Mouse (Mus musculus) urinary bladder, postnatal 4 days (tissue): Measurements from ENCODE around the gene Pitx2.

ENCODE experiments used
- DNase-seq, 2 experiments: peaks; one replicate each; pipeline ENCODE4 v3.0.0; 2021 to 2022; ENCODE audit warnings: low spot score in 2 of 2

Gene Pitx2

GRCm38 (mm10) chr3:129202871-129203740, 3.4 kb downstream of the Pitx2 start:
- DNase-seq, result no peak

- DNase-seq, result no peak
These were observed 4.2 kb downstream of the Pitx2 start for GRCm38 (mm10) chr3:129203761-129204440.

DNA sequence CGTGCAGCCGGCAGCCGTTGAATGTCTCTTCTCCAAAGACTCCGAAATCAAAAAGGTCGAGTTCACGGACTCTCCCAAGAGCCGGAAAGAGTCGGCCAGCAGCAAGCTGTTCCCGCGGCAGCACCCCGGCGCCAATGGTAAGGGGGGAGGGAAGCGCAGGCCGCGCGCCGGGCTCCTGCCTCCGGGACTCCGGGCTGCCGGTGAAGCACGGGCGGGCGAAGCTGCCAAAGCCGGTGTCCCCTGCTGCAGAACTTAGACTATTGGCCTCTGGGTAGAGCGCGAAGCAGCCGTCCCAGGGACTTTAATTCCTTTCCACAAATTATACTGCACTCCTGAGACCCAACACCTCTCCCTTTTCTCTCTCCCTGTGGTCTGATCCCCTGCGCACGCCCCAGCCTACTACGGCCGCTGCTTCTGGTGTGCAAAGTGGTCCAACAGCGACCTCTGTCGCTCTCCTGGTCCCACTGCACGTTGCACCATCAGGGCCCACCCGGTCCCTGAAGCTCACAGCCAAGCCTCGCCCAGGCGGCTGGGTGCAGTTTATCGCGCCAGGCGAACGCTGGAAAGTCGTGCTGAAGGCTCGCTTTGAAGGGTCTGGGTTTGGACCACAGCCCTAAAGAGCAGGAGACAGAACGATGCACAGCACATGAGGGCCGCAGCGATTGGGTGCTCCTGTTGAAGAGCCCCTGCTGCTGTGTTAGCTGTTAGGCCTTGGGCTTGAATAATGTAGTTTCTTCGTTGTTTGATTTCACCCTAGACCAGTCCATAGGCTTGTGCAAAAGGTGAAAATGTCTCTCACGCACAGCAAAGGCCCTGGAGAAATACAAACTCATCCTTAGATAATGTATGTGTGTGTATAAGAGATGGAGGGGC, 5.0 kb downstream of the Pitx2 start:
- peak; percentile 80 to 88 for DNase-seq

- no peak for DNase-seq
These were observed 6.0 kb downstream of the Pitx2 start for GRCm38 (mm10) chr3:129205481-129206175.

DNA sequence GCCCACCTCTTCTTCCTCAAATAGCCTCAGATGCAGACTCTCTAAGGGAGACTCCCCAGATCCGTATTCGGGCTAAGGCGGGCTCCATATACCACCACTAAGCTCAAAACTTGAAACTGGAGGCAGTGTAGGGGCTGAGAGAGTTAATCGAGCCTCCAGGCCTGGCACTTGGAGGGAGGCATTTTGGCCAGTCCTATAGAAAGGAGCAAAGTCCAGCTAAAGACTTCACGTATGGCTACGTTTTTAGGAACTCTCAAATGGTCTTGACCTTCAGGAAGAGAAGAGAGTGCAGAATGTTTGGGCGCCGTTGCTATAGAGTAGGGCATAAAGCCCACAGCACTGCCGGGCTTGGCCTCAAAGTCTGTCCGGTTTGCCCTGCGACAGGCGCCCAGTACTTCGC, 7.1 kb downstream of the Pitx2 start:
- no peak for DNase-seq

DNA sequence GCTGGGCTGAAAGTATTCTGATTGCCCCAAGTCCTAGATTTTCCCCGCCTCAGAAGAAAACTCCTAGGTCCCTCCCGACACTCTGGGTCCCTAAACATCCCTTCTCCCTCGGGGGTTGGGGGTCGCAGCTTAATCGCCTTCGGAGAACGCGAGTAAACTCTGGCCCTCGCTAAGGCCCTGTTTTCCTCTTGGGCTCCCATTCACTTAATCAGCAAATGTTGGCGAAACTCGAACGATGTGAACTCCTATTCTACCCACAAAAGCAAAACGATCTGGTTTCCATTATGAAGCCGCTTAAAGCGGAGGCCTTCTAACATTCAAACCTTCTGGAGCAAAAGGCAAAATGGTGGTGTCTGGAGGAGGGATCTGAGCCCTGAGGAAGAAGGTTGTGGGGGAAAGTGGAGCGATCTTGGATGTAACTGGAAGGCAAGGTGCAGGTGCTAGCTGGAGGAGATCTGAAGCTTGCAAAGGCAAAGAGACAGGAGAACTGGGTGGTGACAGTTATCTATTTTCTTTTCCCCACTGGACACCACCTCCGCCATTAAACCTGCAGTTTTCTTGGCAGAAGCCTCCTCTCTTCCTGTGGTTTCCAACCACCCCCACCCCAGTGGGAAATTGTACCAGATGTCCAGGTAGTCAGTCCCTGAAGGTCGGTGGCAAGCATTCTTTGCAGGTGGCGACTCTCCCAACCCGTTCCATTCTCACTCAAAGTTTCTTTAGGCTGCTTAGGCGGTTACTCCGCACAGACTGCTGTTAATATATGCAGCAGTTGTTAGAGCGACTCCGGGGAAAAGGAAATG, 7.8 kb downstream of the Pitx2 start:
- DNase-seq, result no peak

DNA sequence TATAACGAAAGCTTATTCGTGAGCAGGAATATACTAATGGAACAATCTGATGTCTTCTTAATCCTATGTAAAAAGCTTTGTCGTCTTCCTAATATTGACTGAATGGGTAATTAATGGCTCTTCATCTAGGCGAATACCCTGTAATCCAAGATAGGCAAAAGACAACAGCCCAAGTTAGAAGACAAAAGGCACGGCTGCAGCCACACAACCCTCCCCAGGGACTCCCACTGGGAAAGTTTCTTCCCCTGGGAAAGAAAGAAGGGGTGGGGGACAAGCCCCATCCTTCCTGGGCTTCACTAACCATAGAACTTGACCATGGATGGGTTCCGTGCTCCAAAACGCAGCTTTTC, 8.3 kb downstream of the Pitx2 start:
- DNase-seq, result no peak

GRCm38 (mm10) chr3:129208421-129208820, 8.7 kb downstream of the Pitx2 start:
- no peak for DNase-seq

DNA sequence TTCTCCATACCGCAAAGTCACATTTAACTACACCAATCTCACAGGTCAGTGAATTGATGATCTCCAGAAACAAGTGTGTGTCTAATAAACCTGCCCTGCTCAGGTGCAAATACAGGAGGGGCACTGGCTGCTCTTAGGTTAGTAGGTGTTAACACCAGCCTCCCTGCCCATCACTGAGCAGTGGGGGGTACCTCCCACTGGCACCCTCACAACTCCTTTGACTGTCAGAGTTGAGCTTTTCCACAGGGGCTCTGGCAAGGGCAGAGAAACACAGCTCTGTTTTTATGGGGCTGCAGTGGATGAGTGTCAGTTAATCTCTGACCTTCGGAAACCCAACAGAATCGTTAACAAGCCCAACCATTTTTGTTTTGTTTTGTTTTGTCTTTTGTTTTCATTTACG, 9.6 kb downstream of the Pitx2 start:
- DNase-seq, result no peak

- no peak for DNase-seq
These were observed 10.1 kb downstream of the Pitx2 start for GRCm38 (mm10) chr3:129209771-129210170.

- DNase-seq, result no peak
These were observed 12.5 kb downstream of the Pitx2 start for GRCm38 (mm10) chr3:129212038-129212645.

DNA sequence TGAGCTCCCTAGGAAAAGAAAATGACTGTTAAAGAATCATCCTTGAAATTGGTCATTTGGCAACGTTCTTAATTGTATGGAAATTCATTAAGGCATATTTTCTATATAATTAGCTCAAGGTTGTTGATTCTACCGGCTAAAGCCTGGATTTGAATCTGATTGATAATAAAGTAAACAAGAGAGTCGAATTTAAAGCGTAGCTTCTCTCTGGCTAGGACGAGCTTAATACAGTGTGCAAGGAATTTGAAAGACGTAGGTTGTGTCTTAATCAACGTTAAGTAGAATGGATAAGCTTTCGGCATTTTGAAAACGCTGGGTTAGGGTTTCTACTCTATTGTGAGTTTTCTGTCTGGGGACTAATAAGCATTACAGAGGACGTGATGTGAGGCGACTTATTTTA, 13.1 kb downstream of the Pitx2 start:
- no peak for DNase-seq

GRCm38 (mm10) chr3:129213633-129214145, 14.0 kb downstream of the Pitx2 start:
- DNase-seq, result peak; percentile 92 to 96

DNA sequence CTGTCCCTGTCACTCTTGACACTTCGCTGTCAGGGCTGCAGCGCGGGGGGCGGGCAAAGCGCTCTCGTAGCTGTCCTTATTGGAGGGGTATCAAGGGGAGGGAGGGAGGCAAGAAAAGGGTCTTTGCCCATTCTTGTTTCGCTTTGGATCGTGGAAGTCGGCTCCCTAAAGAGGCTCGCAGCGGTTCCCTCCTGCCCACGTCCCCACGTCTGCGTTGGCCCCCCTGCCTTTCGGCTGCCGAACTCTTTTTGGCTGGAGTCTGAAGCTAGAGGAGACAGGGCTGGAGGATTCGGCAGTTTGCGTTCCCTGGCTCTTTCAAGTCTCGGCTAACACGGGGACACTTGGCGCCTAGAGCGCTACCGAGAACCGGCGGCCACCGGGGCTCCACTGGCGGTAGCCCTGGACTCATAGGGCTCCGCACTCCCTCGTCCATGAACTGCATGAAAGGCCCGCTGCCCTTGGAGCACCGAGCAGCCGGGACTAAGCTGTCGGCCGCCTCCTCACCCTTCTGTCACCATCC, 14.5 kb downstream of the Pitx2 start:
- DNase-seq, result peak in 1 of 2 experiments; percentile 33

GRCm38 (mm10) chr3:129214666-129215161, 15.0 kb downstream of the Pitx2 start:
- peak in 1 of 2 experiments; percentile 16 for DNase-seq

DNA sequence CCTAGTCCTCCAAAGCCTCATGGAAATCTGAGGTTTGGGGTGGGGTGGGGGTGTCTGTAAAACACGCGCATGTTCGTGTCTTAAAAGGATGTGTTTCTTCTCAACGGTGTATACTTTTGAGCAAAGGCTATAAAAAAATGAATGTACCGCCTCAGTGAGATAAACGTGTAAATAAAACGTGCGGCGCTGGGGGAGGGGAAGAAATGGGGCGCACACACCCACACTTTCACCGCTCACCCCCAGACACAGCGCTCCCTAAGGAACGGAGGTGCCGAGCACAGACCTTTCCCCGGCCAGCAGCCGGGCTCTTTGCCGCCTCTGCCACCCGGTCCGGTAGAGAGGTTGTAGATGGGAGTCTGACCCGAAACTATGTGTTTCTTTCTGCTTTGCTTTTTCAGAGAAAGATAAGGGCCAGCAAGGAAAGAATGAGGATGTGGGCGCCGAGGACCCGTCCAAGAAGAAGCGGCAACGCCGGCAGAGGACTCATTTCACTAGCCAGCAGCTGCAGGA, 15.6 kb downstream of the Pitx2 start:
- peak in 1 of 2 experiments; percentile 21 for DNase-seq

DNA sequence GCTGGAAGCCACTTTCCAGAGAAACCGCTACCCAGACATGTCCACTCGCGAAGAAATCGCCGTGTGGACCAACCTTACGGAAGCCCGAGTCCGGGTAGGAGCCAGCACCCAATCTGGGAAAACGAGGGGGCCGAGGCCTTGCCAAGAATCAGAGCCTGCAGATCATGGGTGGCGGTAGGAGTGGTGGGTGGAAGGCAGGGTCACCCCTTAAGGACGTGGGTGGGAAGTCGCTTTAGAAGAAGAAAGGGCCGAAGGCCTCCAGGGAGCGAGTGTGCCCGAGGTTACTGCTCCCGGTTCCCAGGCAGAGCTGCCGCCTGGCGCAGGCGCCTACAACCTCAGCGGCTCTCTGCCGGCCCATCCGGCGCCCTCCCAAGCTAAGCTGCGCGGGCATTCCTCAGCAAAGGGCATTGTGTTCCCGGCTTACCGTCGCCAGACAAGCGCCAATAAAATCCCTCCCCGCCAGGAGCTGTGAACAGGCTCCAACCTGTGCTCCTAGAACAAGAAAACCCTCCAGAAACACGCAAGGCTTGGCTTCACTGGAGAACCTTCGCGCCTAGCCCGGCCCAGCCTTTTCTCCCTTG, 16.2 kb downstream of the Pitx2 start:
- DNase-seq, result peak in 1 of 2 experiments; percentile 26

DNA sequence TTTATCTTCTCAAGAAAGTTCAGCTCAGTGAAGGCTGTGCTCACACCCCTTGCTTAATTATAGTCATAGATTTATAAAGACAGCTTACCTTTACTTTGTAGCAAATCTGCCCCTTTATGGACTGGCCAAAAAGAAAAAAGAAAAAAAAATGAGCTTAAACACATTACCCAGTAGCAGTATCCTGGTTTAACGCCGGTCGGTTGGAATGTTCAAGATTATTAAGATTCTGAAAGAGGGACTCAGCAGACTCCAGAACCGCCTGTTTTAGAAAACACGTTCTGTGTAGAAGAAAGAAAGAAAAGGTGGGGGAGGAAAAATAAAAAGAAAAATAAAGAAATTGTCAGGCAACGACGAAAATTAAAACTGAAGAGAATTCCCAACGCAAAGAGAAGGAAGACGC, 16.8 kb downstream of the Pitx2 start:
- DNase-seq, result no peak
